ENCODE assay signal across 18 mouse cellular contexts in the genomic region with DNA sequence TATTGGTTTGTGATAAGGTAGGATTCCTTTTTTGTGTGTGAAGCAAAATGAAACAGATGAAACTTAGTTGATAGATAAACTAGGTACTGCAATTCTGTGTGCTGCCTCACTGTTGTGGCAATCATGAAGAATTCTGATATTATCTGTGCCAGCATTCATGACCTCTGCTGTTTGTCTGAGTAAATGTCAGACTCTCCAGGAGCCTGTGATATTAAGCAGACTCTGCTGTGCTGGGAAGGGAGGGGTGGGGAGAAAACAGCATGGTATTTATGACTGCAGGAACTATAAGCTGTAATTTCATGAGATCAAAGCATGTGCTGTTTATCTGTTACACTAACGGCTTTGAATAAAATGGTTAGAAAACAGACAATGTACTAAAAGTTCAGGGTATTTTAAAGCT. TPM values are rescaled to one million over a fixed set of nuclear protein-coding genes. Genes with fewer than 3 reads are reported as not detected.
DNase-seq lines count a peak whose midpoint lies in the region; TF ChIP-seq lines count a peak whose summit lies in the region.
"Had no signal": no experiment of that assay in that cellular context is flagged by ENCODE, and none has a peak within 500 bp of the region (broad histone marks: within the 10 kb centered on the region; RNA-seq: fewer than 3 reads in every experiment).

No protein-coding gene starts in this region.

- H3K27me3 ChIP-seq in hindbrain, embryonic 10.5 days (ENCODE audit: insufficient read depth, poor library complexity, severe bottlenecking): no peaks in the 10 kb centered on the region
- H3K27me3 ChIP-seq: hindbrain, embryonic 12.5 days; liver, embryonic 12.5 days; lung, embryonic 15.5 days; midbrain, embryonic 13.5 days; neural tube, embryonic 15.5 days had no signal

- no peak for TF ChIP-seq CTCF in brain, embryonic 14.5 days (IDR thresholded peaks at IDR 0.05; ENCODE audit: borderline replicate concordance, extremely low read depth, insufficient read depth, insufficient read length)

- no peaks in the 10 kb centered on the region for H3K9me3 ChIP-seq in hindbrain, embryonic 10.5 days
- H3K9me3 ChIP-seq: hindbrain, embryonic 12.5 days; liver, embryonic 12.5 days; lung, embryonic 15.5 days; midbrain, embryonic 13.5 days; neural tube, embryonic 15.5 days had no signal

- no peaks in the 10 kb centered on the region for H3K4me1 ChIP-seq in hindbrain, embryonic 10.5 days (replicated peaks)
- H3K4me1 ChIP-seq: hindbrain, embryonic 12.5 days; liver, embryonic 12.5 days; lung, embryonic 15.5 days; midbrain, embryonic 13.5 days; neural tube, embryonic 15.5 days had no signal

- DNase-seq in brain, embryonic 14.5 days (ENCODE audit: low read depth): peak; percentile 19
- peak; percentile 32 for DNase-seq in embryo, embryonic 10.5 days (ENCODE audit: low spot score)
- peak; percentile 6 to 24 for DNase-seq in heart, adult 9 months (ENCODE audit: low spot score in 2 of 2)
- peak; percentile 14 for DNase-seq in heart, postnatal 4 days
- DNase-seq in kidney, adult 8-10 months: no peak
- no peak for DNase-seq in kidney, adult 11 months
- DNase-seq in hindbrain, embryonic 10.5 days (ENCODE audit: low spot score): no peak
- DNase-seq: cerebellum, postnatal 10 days; gastrocnemius, postnatal 25 days; kidney, postnatal 10 days had no signal

- H3K27ac ChIP-seq in hindbrain, embryonic 10.5 days: no peak overlapping the region
- H3K27ac ChIP-seq: hindbrain, embryonic 12.5 days; layer of hippocampus, adult 2 months; liver, embryonic 12.5 days; lung, embryonic 15.5 days; macrophage; midbrain, embryonic 13.5 days; neural tube, embryonic 15.5 days had no signal

- WGBS in hindbrain, embryonic 10.5 days: 76% methylated on average over 1 of the region's 1 CpGs

- no peaks in the 10 kb centered on the region for H3K36me3 ChIP-seq in hindbrain, embryonic 10.5 days
- H3K36me3 ChIP-seq: hindbrain, embryonic 12.5 days; liver, embryonic 12.5 days; lung, embryonic 15.5 days; midbrain, embryonic 13.5 days; neural tube, embryonic 15.5 days had no signal

- TF ChIP-seq POLR2A in brain, embryonic 14.5 days (IDR thresholded peaks at IDR 0.05; ENCODE audit: borderline replicate concordance, extremely low read depth, insufficient read depth, insufficient read length, poor library complexity, severe bottlenecking): no peak

- no peak overlapping the region for H3K4me3 ChIP-seq in hindbrain, embryonic 10.5 days
- H3K4me3 ChIP-seq: hindbrain, embryonic 12.5 days; layer of hippocampus, adult 2 months; liver, embryonic 12.5 days; lung, embryonic 15.5 days; midbrain, embryonic 13.5 days; myocyte; neural tube, embryonic 15.5 days had no signal

RNA-seq across cellular contexts. Expression of gene Eif3m, which starts 52.4 kb away (rescaled TPM):
- polyA plus RNA-seq in brain, embryonic 14.5 days (2012; rRNA removed): 110 and 115 TPM in 2 replicates
- total RNA-seq in heart, postnatal 4 days (2021): 100 to 1,000 TPM; 145 to 152 TPM
- polyA plus RNA-seq in hindbrain, embryonic 10.5 days (2016; fragmentation: Nextera tagmentation; extraction: Ambion mirVana): 284 and 304 TPM in 2 replicates

Comparison
In these comparisons a context has a peak if more than half of its experiments do, and no peak if none do; other contexts are left out.
1. DNase-seq: peak in brain, embryonic 14.5 days (single experiment), embryo, embryonic 10.5 days (single experiment), heart, adult 9 months (2 of 2) and heart, postnatal 4 days (single experiment); none in kidney, adult 8-10 months (0 of 2), kidney, adult 11 months (single experiment) and hindbrain, embryonic 10.5 days (single experiment).